Mouse (Mus musculus) frontal cortex, adult (tissue): ENCODE measurements around the gene Dnmt3l.

Source experiments
- ATAC-seq: cut with Nextera tagmentation; 2 replicates; pipeline ENCODE4 v1.9.2; 2017; ENCODE audit warnings: mild to moderate bottlenecking, moderate library complexity, mixed read lengths; ENCODE audit not compliant: low TSS enrichment

Dnmt3l gene

GRCm38 (mm10) chr10:78031987-78032386 is 9.8 kb upstream of the Dnmt3l start:
- ATAC-seq, result no peak

DNA sequence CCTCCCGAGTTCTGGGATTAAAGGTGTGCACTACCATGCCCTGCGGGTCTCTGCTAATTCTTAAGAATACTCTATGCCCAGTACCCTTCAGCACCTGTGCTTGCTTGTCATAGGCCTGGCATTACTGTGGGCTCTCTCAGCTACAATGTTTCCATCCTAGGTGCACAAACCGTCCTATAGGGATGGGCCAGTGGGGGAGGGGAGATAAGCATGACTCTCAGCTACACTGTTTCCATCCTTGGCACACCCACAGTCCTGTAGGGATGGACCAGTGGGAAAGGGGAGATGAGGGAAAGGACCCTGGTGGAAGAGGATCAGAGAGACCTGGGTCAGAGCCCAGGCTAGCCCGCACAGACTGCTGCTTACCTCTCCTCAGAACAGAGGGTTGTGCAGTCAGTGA is 4.6 kb upstream of the Dnmt3l start:
- no peak for ATAC-seq

DNA sequence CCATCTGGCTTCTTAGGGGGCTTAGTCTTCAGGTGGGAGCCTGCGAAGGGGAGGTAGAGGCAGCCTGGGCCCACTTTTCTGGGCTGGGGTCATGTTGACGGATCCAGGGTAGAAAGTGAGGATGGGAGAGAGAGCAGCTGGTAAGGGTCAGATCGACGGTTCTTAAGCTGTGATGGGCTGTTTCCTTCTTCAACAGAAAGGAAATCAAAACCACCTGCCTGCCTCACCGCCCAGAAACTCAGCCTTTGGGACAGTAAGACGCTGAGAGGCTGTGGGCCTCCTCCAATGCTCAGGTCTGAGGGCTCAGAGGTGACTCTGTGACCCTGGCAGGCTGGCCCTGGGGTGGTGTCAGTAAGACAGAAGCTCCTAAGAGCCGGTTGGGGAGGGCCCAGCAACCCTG is 349 bp downstream of the Dnmt3l start:
- ATAC-seq, result no peak

- peak; percentile 64; the same call in 1 of the 2 replicates for ATAC-seq
These were observed 1.1 kb downstream of the Dnmt3l start for GRCm38 (mm10) chr10:78042697-78043405.

GRCm38 (mm10) chr10:78043406-78043836 is 1.7 kb downstream of the Dnmt3l start, which contains the start of gene Aire:
Gene Aire, minus strand, starts transcription at chr10:78043610.
- peak; percentile 90 for ATAC-seq

DNA sequence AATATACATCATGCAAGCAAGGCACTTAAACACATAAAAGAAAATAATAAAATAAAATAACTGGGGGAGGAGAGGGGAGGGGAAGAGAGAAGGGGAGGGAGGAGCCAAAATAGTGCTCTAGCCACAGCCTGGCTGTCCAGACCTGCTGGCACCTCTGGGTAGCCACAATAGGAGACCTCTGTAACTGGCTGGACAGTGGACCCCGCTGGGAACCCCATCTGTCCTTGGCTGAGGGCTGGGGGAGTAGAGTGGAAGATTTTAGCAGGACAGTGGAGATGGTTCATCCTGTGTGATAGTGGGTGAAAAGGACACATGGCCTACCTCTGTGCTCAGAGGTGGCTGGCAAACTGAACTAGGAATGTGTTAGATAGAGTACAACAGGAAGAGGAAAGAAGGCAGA is 2.8 kb downstream of the Dnmt3l start:
- no peak for ATAC-seq

GRCm38 (mm10) chr10:78046388-78046787 is 4.6 kb downstream of the Dnmt3l start:
- ATAC-seq, result no peak

- no peak for ATAC-seq
These were observed 6.4 kb downstream of the Dnmt3l start for GRCm38 (mm10) chr10:78048061-78048730.

GRCm38 (mm10) chr10:78049519-78050035 is 7.8 kb downstream of the Dnmt3l start:
- no peak for ATAC-seq

GRCm38 (mm10) chr10:78054633-78055565 is 13.2 kb downstream of the Dnmt3l start:
- no peak; the same call in 1 of the 2 replicates for ATAC-seq

- no peak for ATAC-seq
These were observed 15.3 kb downstream of the Dnmt3l start for GRCm38 (mm10) chr10:78057056-78057455.

GRCm38 (mm10) chr10:78063122-78063521 is 21.4 kb downstream of the Dnmt3l start:
- no peak for ATAC-seq

DNA sequence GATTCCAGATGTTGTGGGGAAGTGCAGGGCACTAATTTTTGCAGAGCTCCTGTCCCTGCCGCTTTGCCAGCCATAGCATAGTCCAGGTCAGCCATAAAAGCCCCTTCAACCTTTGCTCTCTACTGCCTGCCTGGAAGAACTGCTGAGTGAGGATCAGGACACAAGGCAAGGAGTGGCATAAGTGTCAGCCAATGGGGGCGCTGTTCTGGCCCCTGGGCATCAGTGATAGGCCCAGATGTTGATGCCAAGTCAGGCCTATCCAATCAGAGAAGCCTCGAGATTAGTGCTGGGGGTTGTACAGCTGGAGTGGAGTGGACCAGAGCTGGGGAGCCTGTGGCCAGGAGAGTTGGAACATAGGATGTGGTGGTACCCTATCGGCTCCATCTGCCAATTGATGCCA is 25.5 kb downstream of the Dnmt3l start:
- ATAC-seq, result no peak

- no peak for ATAC-seq
These were observed 26.8 kb downstream of the Dnmt3l start for GRCm38 (mm10) chr10:78068541-78068940.

- peak; percentile 60 for ATAC-seq
These were observed 27.6 kb downstream of the Dnmt3l start, which contains the start of gene Icosl for GRCm38 (mm10) chr10:78069101-78070011. Gene Icosl, plus strand, starts transcription at chr10:78069302.

DNA sequence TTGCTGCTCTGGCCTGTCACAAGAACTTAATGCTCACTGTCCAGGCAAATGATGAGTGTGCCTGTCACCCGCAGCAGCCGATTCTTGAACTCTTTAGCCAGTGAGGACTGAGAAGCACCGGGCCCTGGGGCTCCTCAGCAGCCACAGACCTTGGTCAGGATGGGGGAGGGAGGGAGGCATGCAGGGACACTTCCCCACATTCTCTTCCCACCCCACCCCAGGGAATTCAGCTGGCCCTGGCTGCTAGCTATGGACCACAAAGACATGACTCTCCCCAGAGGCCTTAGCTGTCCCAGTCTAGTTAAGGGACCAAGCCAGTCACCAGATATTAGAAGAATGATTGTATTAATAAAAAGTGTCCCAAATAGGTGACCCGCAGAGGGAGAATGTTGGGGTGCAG is 32.4 kb downstream of the Dnmt3l start:
- no peak for ATAC-seq

DNA sequence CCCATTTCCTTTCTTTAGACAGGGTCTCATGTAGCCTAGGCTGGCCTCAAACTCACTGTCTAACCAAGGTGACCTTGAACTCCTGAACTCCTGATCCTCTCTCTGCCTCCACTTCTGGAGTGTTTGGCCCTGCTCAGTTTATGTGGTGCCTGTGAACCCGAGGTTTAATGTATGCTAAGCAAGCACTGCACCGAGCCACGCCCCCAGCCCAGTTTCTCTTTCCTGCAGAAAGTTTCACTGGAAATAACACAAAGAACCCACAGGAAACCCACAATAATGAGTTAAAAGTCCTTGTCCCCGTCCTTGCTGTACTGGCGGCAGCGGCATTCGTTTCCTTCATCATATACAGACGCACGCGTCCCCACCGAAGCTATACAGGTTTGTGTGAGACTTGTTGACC is 33.2 kb downstream of the Dnmt3l start:
- no peak for ATAC-seq

DNA sequence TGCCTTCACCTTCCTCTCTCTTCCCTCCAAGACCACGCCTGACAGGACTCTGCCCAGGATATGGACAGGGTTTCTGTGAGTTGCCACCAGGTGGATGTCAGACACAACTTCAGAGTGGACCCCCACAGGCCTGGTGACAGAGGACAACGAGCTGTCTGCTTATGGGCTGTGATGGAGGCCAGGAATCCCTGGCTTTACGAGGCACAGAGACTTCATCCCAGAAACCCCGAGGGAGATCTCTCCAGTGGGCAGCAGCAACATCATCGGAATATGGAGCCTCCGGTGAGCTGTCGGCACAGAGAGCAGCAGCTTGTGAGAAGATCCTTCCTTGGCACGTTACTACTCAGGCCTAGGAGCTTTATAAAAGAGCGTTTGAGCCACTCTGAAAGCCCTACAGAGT is 36.1 kb downstream of the Dnmt3l start:
- no peak for ATAC-seq

GRCm38 (mm10) chr10:78078276-78078675 is 36.5 kb downstream of the Dnmt3l start:
- no peak for ATAC-seq

DNA sequence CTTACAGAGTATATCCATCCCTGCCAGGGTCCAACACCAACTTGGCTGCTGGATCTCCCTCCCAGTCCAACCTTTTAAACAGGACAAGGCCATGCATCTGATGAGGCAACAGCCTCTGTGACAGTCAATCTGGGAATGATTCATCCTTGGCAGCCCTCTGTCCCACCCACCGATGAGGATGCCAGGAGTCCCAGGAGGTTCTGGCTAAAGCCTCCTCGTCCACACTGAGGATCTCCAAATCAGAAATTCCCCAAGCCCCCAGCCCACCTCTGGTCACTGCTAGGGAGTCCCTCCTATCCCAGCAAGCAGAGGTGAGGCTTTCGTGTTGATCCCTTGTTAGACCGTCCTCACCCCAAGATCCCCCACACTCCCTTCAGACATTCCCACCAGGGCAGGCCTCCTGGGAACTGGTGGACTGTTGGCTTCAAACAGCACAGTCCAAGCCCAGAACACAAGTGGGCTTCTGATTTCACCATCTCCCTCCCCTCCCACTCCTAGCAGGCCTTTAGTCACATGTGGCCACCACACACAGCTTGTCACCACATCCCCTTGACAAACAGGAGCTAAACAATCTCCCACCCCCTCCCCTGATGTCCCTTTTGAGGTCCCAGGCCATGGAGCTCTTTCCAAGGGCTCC is 38.3 kb downstream of the Dnmt3l start:
- no peak for ATAC-seq
